Mouse (Mus musculus) heart, adult 2 months (tissue): Measurements from ENCODE around the gene Serpinb6a. TPM values are rescaled to one million over a fixed set of nuclear protein-coding genes. Genes with fewer than 3 reads are reported as not detected.

ENCODE experiments used
- DNase-seq, 2 experiments: peaks; one replicate each; pipeline ENCODE4 v3.0.0; 2021
- H3K27ac ChIP-seq: fragments of 200-600 bp; 2 replicates; pipeline ENCODE4 v1.8.1; 2022
- H3K27me3 ChIP-seq: fragments of 200-500 bp; 2 replicates; pipeline ENCODE4 v1.6.1; 2012; ENCODE audit warnings: mild to moderate bottlenecking, low read length, inconsistent platforms, mixed read lengths; ENCODE audit not compliant: control insufficient read depth, insufficient read depth
- H3K36me3 ChIP-seq: fragments of 200-500 bp; 2 replicates; pipeline ENCODE4 v1.6.1; 2012; ENCODE audit warnings: low read length, inconsistent platforms; ENCODE audit not compliant: control insufficient read depth, insufficient read depth
- H3K4me1 ChIP-seq: fragments of 200-500 bp; 2 replicates; pipeline ENCODE4 v1.6.1; 2011; ENCODE audit warnings: low read length; ENCODE audit not compliant: control insufficient read depth, insufficient read depth
- H3K4me3 ChIP-seq: fragments of 200-600 bp; 2 replicates; pipeline ENCODE4 v1.8.1; 2022
- H3K79me2 ChIP-seq: fragments of 200-500 bp; replicated peaks from 2 replicates; pipeline ENCODE4 v1.6.1; 2012; ENCODE audit warnings: mild to moderate bottlenecking, inconsistent platforms, low read length, moderate library complexity, mixed read lengths; ENCODE audit not compliant: control insufficient read depth, insufficient read depth
- H3K9ac ChIP-seq: fragments of 200-500 bp; 2 replicates; pipeline ENCODE4 v1.6.1; 2012; ENCODE audit warnings: low read depth, mild to moderate bottlenecking, control low read depth, inconsistent platforms, low read length, mixed read lengths
- CTCF ChIP-seq: fragments of 200-600 bp; IDR thresholded peaks from 2 replicates; pipeline ENCODE4 v1.8.1; 2022; ENCODE audit warnings: antibody characterized with exemption, mild to moderate bottlenecking, moderate library complexity
- EP300 ChIP-seq: fragments of 200-500 bp; IDR thresholded peaks from 2 replicates; pipeline ENCODE4 v1.6.1; 2011; ENCODE audit warnings: low read depth, low read length, control low read depth; ENCODE audit not compliant: insufficient read depth
- POLR2A ChIP-seq: fragments of 200-500 bp; IDR thresholded peaks from 2 replicates; pipeline ENCODE4 v1.6.1; 2011; ENCODE audit warnings: mild to moderate bottlenecking, low read depth, low read length, control low read depth; ENCODE audit not compliant: insufficient read depth
- WGBS: fragments of 180-500 bp; shearing (Covaris S2); methylation state at CpG from one replicate; pipeline ENCODE4 v1.1.7; 2018; 5-methylcytosine and 5-hydroxymethylcytosine counted together
- intact Hi-C: fragments of 180-260 bp; cut with DNase I; formaldehyde crosslinking; loops from one replicate; pipeline ENCODE4 v1.15.1; 2025
- polyA plus RNA-seq: library from polyadenylated mRNA; depleted of rRNA; stranded (reverse); fragments of >200 nt; gene quantifications from 2 replicates; pipeline ENCODE4 v1.2.3, GENCODE M21; 2012; rRNA removed
- total RNA-seq, 2 experiments: library from RNA; stranded (reverse); gene quantifications; 2 replicates each; pipeline ENCODE4 v1.2.3; 2021

The Serpinb6a gene
- total and polyA plus RNA-seq, 3 experiments = 51.2 to 111 (median 104) TPM

- no peak for TF ChIP-seq CTCF
- TF ChIP-seq POLR2A = no peak
- TF ChIP-seq EP300 = no peak
- Histone ChIP-seq H3K9ac (no peak overlapping the region), H3K4me3 (no peak overlapping the region), H3K27me3 (no peaks in the 10 kb centered on the region), H3K36me3 (peaks cover 23% of the 10 kb centered on the region), H3K4me1 (no peaks in the 10 kb centered on the region), H3K79me2 (no peaks in the 10 kb centered on the region), H3K27ac (no peak overlapping the region)
- intact Hi-C loops = no loop called here
- DNase-seq = no peak
- 90% methylated on average over 6 of the region's 6 CpGs for WGBS
These were observed 81.6 kb downstream of the Serpinb6a start for GRCm38 (mm10) chr13:33921041-33921440.

DNA sequence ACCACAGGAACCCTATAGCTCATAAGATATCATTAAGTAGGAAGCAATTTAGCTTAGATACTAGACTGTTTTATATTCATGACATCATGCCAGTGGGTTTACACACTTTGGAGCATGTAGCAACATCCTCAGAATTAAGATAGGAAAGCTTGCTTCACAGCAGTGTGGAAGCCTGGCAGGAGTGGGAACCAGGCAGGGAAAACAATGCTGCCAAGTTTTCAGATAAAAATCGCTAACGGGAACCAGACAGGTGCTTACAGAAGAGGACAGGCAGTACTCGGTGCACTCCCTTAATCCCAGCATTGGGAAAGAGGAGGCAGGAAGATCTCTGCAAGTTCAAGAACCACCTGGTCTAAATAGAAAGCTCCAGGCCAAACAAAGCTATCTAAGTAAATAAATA lies 95.8 kb downstream of the Serpinb6a start:
- no peak for TF ChIP-seq EP300
- no peak for TF ChIP-seq CTCF
- no peak for TF ChIP-seq POLR2A
- Histone ChIP-seq H3K36me3 (no peaks in the 10 kb centered on the region), H3K4me1 (no peaks in the 10 kb centered on the region), H3K4me3 (no peak overlapping the region), H3K27ac (no peak overlapping the region), H3K79me2 (no peaks in the 10 kb centered on the region), H3K9ac (no peak overlapping the region), H3K27me3 (no peaks in the 10 kb centered on the region)
- intact Hi-C loops = no loop called here
- DNase-seq = no peak
- 45% methylated on average over 3 of the region's 3 CpGs for WGBS

GRCm38 (mm10) chr13:33905176-33905954 lies 97.2 kb downstream of the Serpinb6a start, which contains the start of gene Serpinb6c:
Serpinb6c (minus strand) TSS chr13:33905708.
- no peaks in the 10 kb centered on the region for H3K27me3 ChIP-seq
- no peak within 1 kb of the TSS for H3K27ac ChIP-seq
- no peaks in the 10 kb centered on the region for H3K4me1 ChIP-seq
- intact Hi-C loops = no loop called here
- no peaks in the 10 kb centered on the region for H3K79me2 ChIP-seq
- no peak for DNase-seq
- no peak within 1 kb of the TSS for H3K4me3 ChIP-seq
- no peaks in the 10 kb centered on the region for H3K36me3 ChIP-seq
- no peak within 1 kb of the TSS for H3K9ac ChIP-seq
- TF ChIP-seq POLR2A (no peak), CTCF (no peak)
- 81% methylated on average over 18 of the region's 18 CpGs for WGBS

DNA sequence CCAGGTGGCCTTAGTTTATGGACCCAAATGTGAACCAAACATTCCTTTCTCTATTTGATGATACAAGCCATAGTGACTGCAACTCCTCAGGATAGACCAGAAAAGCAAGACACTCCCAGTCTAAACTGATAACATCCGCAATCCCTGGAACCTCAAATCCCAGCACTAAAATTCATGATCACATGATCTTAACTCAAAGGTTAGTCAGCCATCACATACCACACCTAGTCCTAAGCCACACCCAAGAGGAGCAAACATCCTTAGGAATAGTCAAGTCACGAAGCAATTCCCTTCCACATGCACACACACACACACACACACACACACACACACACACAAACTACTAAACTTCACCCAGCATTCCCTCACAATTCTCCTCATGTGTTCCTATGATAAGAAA lies 99.3 kb downstream of the Serpinb6a start:
- Histone ChIP-seq H3K9ac (no peak overlapping the region), H3K4me3 (no peak overlapping the region), H3K27me3 (no peaks in the 10 kb centered on the region), H3K79me2 (no peaks in the 10 kb centered on the region), H3K27ac (no peak overlapping the region), H3K4me1 (no peaks in the 10 kb centered on the region), H3K36me3 (no peaks in the 10 kb centered on the region)
- intact Hi-C loops = no loop called here
- no peak for DNase-seq
- TF ChIP-seq EP300 (no peak), POLR2A (no peak), CTCF (no peak)
- WGBS = 85% methylated on average over 2 of the region's 2 CpGs

DNA sequence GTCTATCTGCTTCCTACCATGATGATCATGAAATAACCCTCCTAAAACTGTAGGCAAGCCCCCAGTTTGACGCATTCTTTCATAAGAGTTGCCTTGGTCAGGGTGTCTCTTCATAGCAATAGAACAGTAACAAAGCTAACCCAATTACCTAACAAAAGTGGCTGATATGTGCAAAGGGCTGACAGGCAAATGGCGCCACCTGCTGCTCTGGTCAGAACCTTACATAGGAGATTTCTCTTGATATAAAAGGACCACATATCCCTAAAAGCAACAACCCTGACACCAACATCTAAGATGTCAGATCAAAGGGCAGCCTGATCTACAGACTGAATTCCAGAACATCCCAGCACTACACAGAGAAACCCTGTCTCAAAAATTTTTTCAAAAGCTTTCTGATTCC lies 108.4 kb downstream of the Serpinb6a start:
- Histone ChIP-seq H3K36me3 (no peaks in the 10 kb centered on the region), H3K9ac (no peak overlapping the region), H3K27ac (no peak overlapping the region), H3K27me3 (no peaks in the 10 kb centered on the region), H3K4me1 (no peaks in the 10 kb centered on the region), H3K4me3 (no peak overlapping the region), H3K79me2 (no peaks in the 10 kb centered on the region)
- intact Hi-C loops = no loop called here
- WGBS = 38% methylated on average over 2 of the region's 2 CpGs
- TF ChIP-seq POLR2A (no peak), CTCF (peak; percentile 59), EP300 (no peak)
- no peak for DNase-seq

Other genes with a start within 250 kb of the Serpinb6a start
- not detected for gene Serpinb6e, start 159.4 kb downstream of the Serpinb6a start, total RNA-seq
- not detected in 2 replicates for gene Serpinb6e, start 159.4 kb downstream of the Serpinb6a start, polyA plus RNA-seq
- gene Serpinb6c, start 97.1 kb downstream of the Serpinb6a start, total RNA-seq = not detected
- not detected in 2 replicates for gene Serpinb6c, start 97.1 kb downstream of the Serpinb6a start, polyA plus RNA-seq
- 10 to 100 TPM; 38.0 to 45.4 TPM for gene Nqo2, start 38.1 kb downstream of the Serpinb6a start, total RNA-seq
- gene Nqo2, start 38.1 kb downstream of the Serpinb6a start, polyA plus RNA-seq = 14.4 and 39.8 TPM in 2 replicates
- 1 to 10 TPM; 7.0 to 7.4 TPM for gene Ripk1, start 431 bp downstream of the Serpinb6a start, total RNA-seq
- 2.0 and 3.5 TPM in 2 replicates for gene Ripk1, start 431 bp downstream of the Serpinb6a start, polyA plus RNA-seq
- gene Bphl, start 34.8 kb upstream of the Serpinb6a start, total RNA-seq = 10 to 100 TPM; 32.5 to 35.3 TPM
- gene Bphl, start 34.8 kb upstream of the Serpinb6a start, polyA plus RNA-seq = 29.8 and 43.3 TPM in 2 replicates
- 10 to 100 TPM; 42.9 to 64.1 TPM for gene Tubb2a, start 75.2 kb upstream of the Serpinb6a start, total RNA-seq
- gene Tubb2a, start 75.2 kb upstream of the Serpinb6a start, polyA plus RNA-seq = 95.2 and 122 TPM in 2 replicates
- 1 to 10 TPM; 2.6 to 5.3 TPM for gene Tubb2b, start 127.7 kb upstream of the Serpinb6a start, total RNA-seq
- 6.2 and 7.8 TPM in 2 replicates for gene Tubb2b, start 127.7 kb upstream of the Serpinb6a start, polyA plus RNA-seq
- 10 to 100 TPM; 23.1 to 29.0 TPM for gene Psmg4, start 160.2 kb upstream of the Serpinb6a start, total RNA-seq
- gene Psmg4, start 160.2 kb upstream of the Serpinb6a start, polyA plus RNA-seq = 32.2 and 51.2 TPM in 2 replicates